Mouse (Mus musculus): Measurements from ENCODE around the gene Snx22. TPM values are rescaled to one million over a fixed set of nuclear protein-coding genes. Genes with fewer than 3 reads are reported as not detected.

The Snx22 gene
- polyA plus RNA-seq, 1 experiment from 2014 or later: 29.2 TPM

GRCm38 (mm10) chr9:66068971-66069391, 538 bp downstream of the Snx22 start:
- ATAC-seq (ENCODE audit: low read depth) (peak; percentile 35), DNase-seq (peak; percentile 33)
- Histone ChIP-seq H3K9ac (peak overlapping the region; percentile 92), H3K27ac (peak overlapping the region; percentile 85), H3K36me3 (peaks cover 39% of the 10 kb centered on the region), H3K4me1 (replicated peaks) (peaks cover 41% of the 10 kb centered on the region), H3K9me3 (replicated peaks) (no peaks in the 10 kb centered on the region), H3K4me2 (peak overlapping the region; percentile 82), H3K27me3 (peaks cover 35% of the 10 kb centered on the region), H3K4me3 (replicated peaks) (peak overlapping the region; percentile 82)
- 2% methylated on average over 30 of the region's 30 CpGs for WGBS (ENCODE audit: insufficient replicate concordance)

GRCm38 (mm10) chr9:66068056-66068455, 1.5 kb downstream of the Snx22 start:
- DNase-seq (no peak), ATAC-seq (ENCODE audit: low read depth) (no peak)
- Histone ChIP-seq H3K9ac (peak overlapping the region; percentile 92), H3K4me1 (replicated peaks) (peaks cover 41% of the 10 kb centered on the region), H3K36me3 (peaks cover 49% of the 10 kb centered on the region), H3K9me3 (replicated peaks) (no peaks in the 10 kb centered on the region), H3K4me2 (peak overlapping the region; percentile 82), H3K4me3 (replicated peaks) (peak overlapping the region; percentile 82), H3K27ac (peak overlapping the region; percentile 85), H3K27me3 (peaks cover 30% of the 10 kb centered on the region)
- 65% methylated on average over 4 of the region's 4 CpGs for WGBS (ENCODE audit: insufficient replicate concordance)

- H3K4me3 ChIP-seq (replicated peaks): peak overlapping the region; percentile 82
- peaks cover 46% of the 10 kb centered on the region for H3K4me1 ChIP-seq (replicated peaks)
- DNase-seq (peak; percentile 46), ATAC-seq (ENCODE audit: low read depth) (no peak)
- peaks cover 25% of the 10 kb centered on the region for H3K27me3 ChIP-seq
- peak overlapping the region; percentile 92 for H3K9ac ChIP-seq
- H3K27ac ChIP-seq: peak overlapping the region; percentile 85
- WGBS (ENCODE audit: insufficient replicate concordance): 34% methylated on average over 5 of the region's 5 CpGs
- H3K36me3 ChIP-seq: peaks cover 54% of the 10 kb centered on the region
- H3K9me3 ChIP-seq (replicated peaks): no peaks in the 10 kb centered on the region
- H3K4me2 ChIP-seq: peak overlapping the region; percentile 82
These were observed 2.0 kb downstream of the Snx22 start for GRCm38 (mm10) chr9:66067542-66067941.

GRCm38 (mm10) chr9:66066791-66067190, 2.7 kb downstream of the Snx22 start:
- H3K4me2 ChIP-seq: peak overlapping the region; percentile 82
- WGBS (ENCODE audit: insufficient replicate concordance): 89% methylated on average over 3 of the region's 3 CpGs
- H3K4me1 ChIP-seq (replicated peaks): peaks cover 53% of the 10 kb centered on the region
- DNase-seq (no peak), ATAC-seq (ENCODE audit: low read depth) (no peak)
- no peak overlapping the region for H3K27ac ChIP-seq
- peaks cover 61% of the 10 kb centered on the region for H3K36me3 ChIP-seq
- H3K27me3 ChIP-seq: peaks cover 23% of the 10 kb centered on the region
- no peaks in the 10 kb centered on the region for H3K9me3 ChIP-seq (replicated peaks)
- 0 out of 2 replicates have a peak overlapping the region, but pooled peaks have one; percentile 82 for H3K4me3 ChIP-seq (replicated peaks)
- peak overlapping the region; percentile 92; the same call in 1 of the 2 replicates for H3K9ac ChIP-seq

- peaks cover 64% of the 10 kb centered on the region for H3K36me3 ChIP-seq
- no peak overlapping the region for H3K4me3 ChIP-seq (replicated peaks)
- H3K27ac ChIP-seq: peak overlapping the region; percentile 36; the same call in 1 of the 2 replicates
- no peak for ATAC-seq (ENCODE audit: low read depth)
- no peak overlapping the region for H3K4me2 ChIP-seq
- WGBS (ENCODE audit: insufficient replicate concordance): 94% methylated on average over 11 of the region's 11 CpGs
- H3K27me3 ChIP-seq: peaks cover 21% of the 10 kb centered on the region
- no peaks in the 10 kb centered on the region for H3K9me3 ChIP-seq (replicated peaks)
- DNase-seq: no peak
- 0 out of 2 replicates have a peak overlapping the region, but pooled peaks have one; percentile 7 for H3K9ac ChIP-seq
- peaks cover 51% of the 10 kb centered on the region for H3K4me1 ChIP-seq (replicated peaks)
These were observed 5.2 kb downstream of the Snx22 start for GRCm38 (mm10) chr9:66064316-66064715.

GRCm38 (mm10) chr9:66063446-66063845, 6.1 kb downstream of the Snx22 start:
- H3K27ac ChIP-seq: peak overlapping the region; percentile 44
- no peak overlapping the region for H3K4me2 ChIP-seq
- H3K4me1 ChIP-seq (replicated peaks): peaks cover 50% of the 10 kb centered on the region
- no peak overlapping the region for H3K4me3 ChIP-seq (replicated peaks)
- no peak overlapping the region for H3K9ac ChIP-seq
- H3K27me3 ChIP-seq: peaks cover 12% of the 10 kb centered on the region
- 93% methylated on average over 3 of the region's 3 CpGs for WGBS (ENCODE audit: insufficient replicate concordance)
- H3K36me3 ChIP-seq: peaks cover 64% of the 10 kb centered on the region
- no peaks in the 10 kb centered on the region for H3K9me3 ChIP-seq (replicated peaks)
- no peak for DNase-seq
- no peak for ATAC-seq (ENCODE audit: low read depth)

GRCm38 (mm10) chr9:66061656-66062055, 7.9 kb downstream of the Snx22 start:
- Histone ChIP-seq H3K9ac (peak overlapping the region; percentile 92), H3K36me3 (peaks cover 50% of the 10 kb centered on the region), H3K27ac (peak overlapping the region; percentile 89)

GRCm38 (mm10) chr9:66060986-66061385, 8.5 kb downstream of the Snx22 start:
- WGBS (ENCODE audit: insufficient replicate concordance): 24% methylated on average over 4 of the region's 4 CpGs
- Histone ChIP-seq H3K27me3 (no peaks in the 10 kb centered on the region), H3K4me1 (replicated peaks) (peaks cover 34% of the 10 kb centered on the region), H3K9me3 (replicated peaks) (no peaks in the 10 kb centered on the region), H3K27ac (peak overlapping the region; percentile 89), H3K9ac (peak overlapping the region; percentile 92), H3K4me3 (replicated peaks) (peak overlapping the region; percentile 85), H3K36me3 (peaks cover 43% of the 10 kb centered on the region), H3K4me2 (peak overlapping the region; percentile 78)
- ATAC-seq (ENCODE audit: low read depth) (no peak), DNase-seq (no peak)

More at GRCm38 (mm10) chr9:66061656-66062055, 7.9 kb downstream of the Snx22 start:
- no peaks in the 10 kb centered on the region for H3K27me3 ChIP-seq
- H3K4me3 ChIP-seq (replicated peaks): peak overlapping the region; percentile 85
- H3K4me2 ChIP-seq: peak overlapping the region; percentile 78
- ATAC-seq (ENCODE audit: low read depth) (no peak), DNase-seq (no peak)
- H3K4me1 ChIP-seq (replicated peaks): peaks cover 34% of the 10 kb centered on the region
- H3K9me3 ChIP-seq (replicated peaks): no peaks in the 10 kb centered on the region
- 83% methylated on average over 3 of the region's 3 CpGs for WGBS (ENCODE audit: insufficient replicate concordance)

GRCm38 (mm10) chr9:66060308-66060647, 9.2 kb downstream of the Snx22 start:
- Histone ChIP-seq H3K36me3 (peaks cover 36% of the 10 kb centered on the region), H3K4me3 (replicated peaks) (peak overlapping the region; percentile 85), H3K9ac (peak overlapping the region; percentile 92), H3K9me3 (replicated peaks) (no peaks in the 10 kb centered on the region), H3K27me3 (no peaks in the 10 kb centered on the region), H3K4me1 (replicated peaks) (peaks cover 34% of the 10 kb centered on the region), H3K4me2 (peak overlapping the region; percentile 78), H3K27ac (peak overlapping the region; percentile 89)
- 0% methylated on average over 20 of the region's 20 CpGs for WGBS (ENCODE audit: insufficient replicate concordance)
- DNase-seq (no peak), ATAC-seq (ENCODE audit: low read depth) (peak; percentile 47)

GRCm38 (mm10) chr9:66059583-66060307, 9.8 kb downstream of the Snx22 start, which contains the start of gene Ppib:
Gene Ppib, plus strand, starts transcription at chr9:66060222.
- under 1% methylated on average over 51 of the region's 51 CpGs for WGBS (ENCODE audit: insufficient replicate concordance)
- peaks cover 34% of the 10 kb centered on the region for H3K4me1 ChIP-seq (replicated peaks)
- H3K36me3 ChIP-seq: peaks cover 32% of the 10 kb centered on the region
- H3K4me2 ChIP-seq: peak within 1 kb of the TSS; percentile 78
- peak; percentile 98 for DNase-seq
- H3K27ac ChIP-seq: peak within 1 kb of the TSS; percentile 89
- no peaks in the 10 kb centered on the region for H3K27me3 ChIP-seq
- peak within 1 kb of the TSS; percentile 85 for H3K4me3 ChIP-seq (replicated peaks)
- H3K9me3 ChIP-seq (replicated peaks): no peaks in the 10 kb centered on the region
- peak; percentile 95 for ATAC-seq (ENCODE audit: low read depth)
- H3K9ac ChIP-seq: peak within 1 kb of the TSS; percentile 92

- WGBS (ENCODE audit: insufficient replicate concordance): 45% methylated on average over 1 of the region's 1 CpGs
- peaks cover 6% of the 10 kb centered on the region; the same call in 1 of the 2 replicates for H3K4me1 ChIP-seq (replicated peaks)
- H3K4me2 ChIP-seq: no peak overlapping the region
- H3K9ac ChIP-seq: no peak overlapping the region
- H3K27me3 ChIP-seq: no peaks in the 10 kb centered on the region
- no peak overlapping the region for H3K27ac ChIP-seq
- H3K36me3 ChIP-seq: no peaks in the 10 kb centered on the region
- no peak overlapping the region for H3K4me3 ChIP-seq (replicated peaks)
- DNase-seq (no peak), ATAC-seq (ENCODE audit: low read depth) (no peak)
- H3K9me3 ChIP-seq (replicated peaks): peaks cover 6% of the 10 kb centered on the region; the same call in 1 of the 2 replicates
These were observed 15.9 kb downstream of the Snx22 start for GRCm38 (mm10) chr9:66053620-66054019.
